Mouse (Mus musculus): Measurements from ENCODE around the gene Nup188. TPM values are rescaled to one million over a fixed set of nuclear protein-coding genes. Genes with fewer than 3 reads are reported as not detected.
A peak's percentile ranks its signal among the peaks of the same experiment; 100 is the strongest.

The Nup188 gene
- polyA plus RNA-seq (2016; fragmentation: Nextera tagmentation; extraction: Ambion mirVana) = 68.0 and 76.6 TPM in 2 replicates

GRCm38 (mm10) chr2:30286192-30287026 is at the start of gene Nup188, which contains the start of gene Dolk:
Nup188 (plus strand) TSS chr2:30286397.
Dolk (minus strand) TSS chr2:30286334.
- under 1% methylated on average over 67 of the region's 68 CpGs for WGBS
- Histone ChIP-seq H3K36me3 (replicated peaks) (peaks cover 42% of the 10 kb centered on the region), H3K4me3 (peak within 1 kb of the TSS; percentile 86), H3K9me3 (no peaks in the 10 kb centered on the region), H3K4me1 (peaks cover 23% of the 10 kb centered on the region), H3K27ac (replicated peaks) (peak within 1 kb of the TSS; percentile 89), H3K27me3 (replicated peaks; ENCODE audit: low read depth, poor library complexity, severe bottlenecking) (no peaks in the 10 kb centered on the region)
- DNase-seq (ENCODE audit: low spot score) = peak; percentile 98

- Histone ChIP-seq H3K27me3 (replicated peaks; ENCODE audit: low read depth, poor library complexity, severe bottlenecking) (no peaks in the 10 kb centered on the region), H3K27ac (replicated peaks) (peak overlapping the region; percentile 96), H3K9me3 (no peaks in the 10 kb centered on the region), H3K36me3 (replicated peaks) (peaks cover 22% of the 10 kb centered on the region), H3K4me3 (peak overlapping the region; percentile 95), H3K4me1 (peaks cover 25% of the 10 kb centered on the region)
- WGBS = 7% methylated on average over 18 of the region's 18 CpGs
- peak; percentile 26 for DNase-seq (ENCODE audit: low spot score)
Measured at GRCm38 (mm10) chr2:30236426-30237198, 49.6 kb upstream of the Nup188 start.

- peak; percentile 100 for DNase-seq (ENCODE audit: low spot score)
- Histone ChIP-seq H3K27me3 (replicated peaks; ENCODE audit: low read depth, poor library complexity, severe bottlenecking) (no peaks in the 10 kb centered on the region), H3K27ac (replicated peaks) (peak within 1 kb of the TSS; percentile 96), H3K9me3 (no peaks in the 10 kb centered on the region), H3K36me3 (replicated peaks) (peaks cover 29% of the 10 kb centered on the region), H3K4me1 (peaks cover 26% of the 10 kb centered on the region), H3K4me3 (peak within 1 kb of the TSS; percentile 95)
- under 1% methylated on average over 67 of the region's 67 CpGs for WGBS
Measured at GRCm38 (mm10) chr2:30237199-30237880, 48.9 kb upstream of the Nup188 start, which contains the start of gene Lrrc8a. Lrrc8a (plus strand) TSS chr2:30237715.

- under 1% methylated on average over 42 of the region's 42 CpGs for WGBS
- H3K36me3 ChIP-seq (replicated peaks) = peaks cover 35% of the 10 kb centered on the region
- peaks cover 32% of the 10 kb centered on the region for H3K4me1 ChIP-seq
- no peaks in the 10 kb centered on the region for H3K9me3 ChIP-seq
- no peak for DNase-seq (ENCODE audit: low spot score)
- H3K4me3 ChIP-seq = peak overlapping the region; percentile 95
- H3K27ac ChIP-seq (replicated peaks) = peak overlapping the region; percentile 96
- no peaks in the 10 kb centered on the region for H3K27me3 ChIP-seq (replicated peaks; ENCODE audit: low read depth, poor library complexity, severe bottlenecking)
Measured at GRCm38 (mm10) chr2:30237881-30238280, 48.3 kb upstream of the Nup188 start.

- WGBS = 75% methylated on average over 3 of the region's 3 CpGs
Measured at GRCm38 (mm10) chr2:30238906-30239465, 47.2 kb upstream of the Nup188 start.

GRCm38 (mm10) chr2:30239777-30240176 is 46.4 kb upstream of the Nup188 start:
- H3K27ac ChIP-seq (replicated peaks) = no peak overlapping the region
- no peaks in the 10 kb centered on the region for H3K9me3 ChIP-seq
- no peak for DNase-seq (ENCODE audit: low spot score)
- H3K27me3 ChIP-seq (replicated peaks; ENCODE audit: low read depth, poor library complexity, severe bottlenecking) = no peaks in the 10 kb centered on the region
- peaks cover 54% of the 10 kb centered on the region for H3K36me3 ChIP-seq (replicated peaks)
- H3K4me1 ChIP-seq = peaks cover 37% of the 10 kb centered on the region
- WGBS = 90% methylated on average over 4 of the region's 4 CpGs
- H3K4me3 ChIP-seq = peak overlapping the region; percentile 95

More at GRCm38 (mm10) chr2:30238906-30239465, 47.2 kb upstream of the Nup188 start:
- Histone ChIP-seq H3K9me3 (no peaks in the 10 kb centered on the region), H3K4me1 (peaks cover 32% of the 10 kb centered on the region), H3K4me3 (peak overlapping the region; percentile 95), H3K27ac (replicated peaks) (peak overlapping the region; percentile 96; the same call in 1 of the 2 replicates), H3K27me3 (replicated peaks; ENCODE audit: low read depth, poor library complexity, severe bottlenecking) (no peaks in the 10 kb centered on the region), H3K36me3 (replicated peaks) (peaks cover 46% of the 10 kb centered on the region)
- DNase-seq (ENCODE audit: low spot score) = no peak

- no peaks in the 10 kb centered on the region for H3K9me3 ChIP-seq
- H3K4me3 ChIP-seq = peak within 1 kb of the TSS; percentile 95
- H3K4me1 ChIP-seq = peaks cover 40% of the 10 kb centered on the region
- no peaks in the 10 kb centered on the region for H3K27me3 ChIP-seq (replicated peaks; ENCODE audit: low read depth, poor library complexity, severe bottlenecking)
- peaks cover 59% of the 10 kb centered on the region for H3K36me3 ChIP-seq (replicated peaks)
- no peak within 1 kb of the TSS for H3K27ac ChIP-seq (replicated peaks)
- WGBS = 77% methylated on average over 2 of the region's 2 CpGs
- DNase-seq (ENCODE audit: low spot score) = no peak
Measured at GRCm38 (mm10) chr2:30240267-30240666, 45.9 kb upstream of the Nup188 start, which contains the start of gene Gm28035. Gm28035 (plus strand) TSS chr2:30240567.

- Histone ChIP-seq H3K9me3 (no peaks in the 10 kb centered on the region), H3K4me3 (peak overlapping the region; percentile 3; the same call in 1 of the 2 replicates), H3K27ac (replicated peaks) (no peak overlapping the region; the same call in 1 of the 2 replicates), H3K27me3 (replicated peaks; ENCODE audit: low read depth, poor library complexity, severe bottlenecking) (no peaks in the 10 kb centered on the region), H3K4me1 (peaks cover 32% of the 10 kb centered on the region), H3K36me3 (replicated peaks) (peaks cover 81% of the 10 kb centered on the region)
- DNase-seq (ENCODE audit: low spot score) = peak; percentile 45
- WGBS = 41% methylated on average over 4 of the region's 4 CpGs
Measured at GRCm38 (mm10) chr2:30242509-30242908, 43.7 kb upstream of the Nup188 start.

- DNase-seq (ENCODE audit: low spot score) = no peak
- Histone ChIP-seq H3K9me3 (no peaks in the 10 kb centered on the region), H3K36me3 (replicated peaks) (peaks cover 90% of the 10 kb centered on the region), H3K4me1 (peaks cover 29% of the 10 kb centered on the region), H3K27me3 (replicated peaks; ENCODE audit: low read depth, poor library complexity, severe bottlenecking) (no peaks in the 10 kb centered on the region), H3K27ac (replicated peaks) (no peak overlapping the region), H3K4me3 (no peak overlapping the region)
- WGBS = 92% methylated on average over 4 of the region's 4 CpGs
Measured at GRCm38 (mm10) chr2:30243391-30243790, 42.8 kb upstream of the Nup188 start.

GRCm38 (mm10) chr2:30244595-30245178 is 41.5 kb upstream of the Nup188 start:
- Histone ChIP-seq H3K27me3 (replicated peaks; ENCODE audit: low read depth, poor library complexity, severe bottlenecking) (no peaks in the 10 kb centered on the region), H3K27ac (replicated peaks) (no peak overlapping the region), H3K4me3 (no peak overlapping the region), H3K4me1 (peaks cover 16% of the 10 kb centered on the region), H3K9me3 (no peaks in the 10 kb centered on the region), H3K36me3 (replicated peaks) (peaks cover 100% of the 10 kb centered on the region)
- WGBS = 67% methylated on average over 7 of the region's 7 CpGs
- DNase-seq (ENCODE audit: low spot score) = no peak

GRCm38 (mm10) chr2:30247036-30247435 is 39.2 kb upstream of the Nup188 start:
- H3K27ac ChIP-seq (replicated peaks) = no peak overlapping the region
- WGBS = 92% methylated on average over 5 of the region's 5 CpGs
- peaks cover 24% of the 10 kb centered on the region for H3K4me1 ChIP-seq
- no peaks in the 10 kb centered on the region for H3K9me3 ChIP-seq
- H3K4me3 ChIP-seq = no peak overlapping the region
- no peak for DNase-seq (ENCODE audit: low spot score)
- H3K36me3 ChIP-seq (replicated peaks) = peaks cover 100% of the 10 kb centered on the region
- no peaks in the 10 kb centered on the region for H3K27me3 ChIP-seq (replicated peaks; ENCODE audit: low read depth, poor library complexity, severe bottlenecking)

Measured in embryonic facial prominence, embryonic 10.5 days (tissue).